Mouse (Mus musculus) kidney, adult 2 months (tissue): ENCODE results near the gene 4930548H24Rik.

Experiments
- CTCF ChIP-seq: fragments of 200-500 bp; conservative IDR thresholded peaks from 2 replicates; pipeline ENCODE4 v1.5.1; 2011; ENCODE audit warnings: low read depth, mild to moderate bottlenecking, control low read depth, low read length, moderate library complexity, mixed read lengths; ENCODE audit not compliant: insufficient read depth, insufficient read length
- POLR2A ChIP-seq: fragments of 200-500 bp; IDR thresholded peaks from one replicate; pipeline ENCODE4 v1.6.1; 2011; ENCODE audit warnings: low read depth, low read length, control low read depth

DNA sequence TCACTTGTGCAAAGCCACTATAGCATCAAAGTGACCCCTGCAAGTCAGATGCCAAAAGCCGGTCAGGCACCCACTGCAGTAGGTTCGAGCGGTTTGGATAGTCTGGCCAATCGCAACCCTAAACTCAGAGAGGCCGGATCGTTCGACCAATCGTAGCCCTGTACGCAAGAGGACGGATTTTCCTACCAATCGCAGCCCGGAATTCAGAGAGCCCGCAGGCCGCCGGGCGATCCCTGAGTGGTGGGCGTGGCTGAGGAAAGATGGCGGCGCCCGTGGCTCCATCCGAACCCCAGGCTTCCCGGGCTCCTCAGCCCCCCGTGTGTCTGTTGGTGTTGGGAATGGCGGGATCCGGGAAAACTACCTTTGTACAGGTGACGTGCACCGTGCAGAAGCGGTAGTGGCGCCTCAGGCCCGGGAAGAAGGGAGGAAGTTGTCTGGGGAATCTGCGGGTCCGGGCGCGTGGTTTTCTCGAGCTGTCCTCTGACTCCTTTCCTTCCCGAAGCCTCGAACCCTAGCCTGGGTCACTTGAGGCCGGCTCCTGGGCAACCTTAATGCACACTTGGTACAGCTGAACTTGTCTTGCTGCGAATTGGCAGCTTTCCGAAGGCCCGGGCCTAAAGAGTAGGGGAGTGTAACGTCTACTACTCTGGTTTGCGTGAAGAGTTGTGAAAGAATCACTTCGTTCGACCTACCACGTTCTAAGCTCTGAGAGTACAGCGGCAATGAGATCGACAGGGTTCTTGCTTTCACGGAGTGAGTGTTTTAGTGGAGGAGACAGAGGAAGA lies 9.2 kb downstream of the 4930548H24Rik start, which contains the start of gene Gpn1:
- no peak for TF ChIP-seq POLR2A
- TF ChIP-seq CTCF: no peak
